Mouse (Mus musculus) intestine, embryonic 16.5 days (tissue): ENCODE measurements around the gene Camk2d. TPM values are rescaled to one million over a fixed set of nuclear protein-coding genes. Genes with fewer than 3 reads are reported as not detected.

Experiments used
- ATAC-seq: fragments of 200-750 bp; cut with Nextera tagmentation; 2 replicates; pipeline ENCODE4 v1.8.0; 2017; ENCODE audit warnings: moderate TSS enrichment, moderate library complexity
- H3K27ac ChIP-seq: fragments of 300-500 bp; sonication (generic); 2 replicates; pipeline ENCODE4 v1.5.1; 2014; ENCODE audit warnings: mild to moderate bottlenecking, low read length
- H3K27me3 ChIP-seq: fragments of 300-500 bp; sonication (generic); replicated peaks from 2 replicates; pipeline ENCODE4 v1.6.1; 2014; ENCODE audit warnings: low read length, control low read depth, mixed read lengths; ENCODE audit not compliant: control insufficient read depth, insufficient read depth
- H3K36me3 ChIP-seq: fragments of 300-500 bp; sonication (generic); 2 replicates; pipeline ENCODE4 v1.6.1; 2014; ENCODE audit warnings: low read length, control low read depth; ENCODE audit not compliant: control insufficient read depth, insufficient read depth
- H3K4me1 ChIP-seq: fragments of 300-500 bp; sonication (generic); 2 replicates; pipeline ENCODE4 v1.6.1; 2014; ENCODE audit warnings: low read length, control low read depth, mixed read lengths; ENCODE audit not compliant: control insufficient read depth, insufficient read depth
- H3K4me2 ChIP-seq: fragments of 300-500 bp; sonication (generic); 2 replicates; pipeline ENCODE4 v1.6.1; 2014; ENCODE audit warnings: low read depth, low read length, control low read depth
- H3K4me3 ChIP-seq: fragments of 300-500 bp; sonication (generic); 2 replicates; pipeline ENCODE4 v1.5.1; 2014; ENCODE audit warnings: mild to moderate bottlenecking, low read length
- H3K9ac ChIP-seq: fragments of 300-500 bp; sonication (generic); 2 replicates; pipeline ENCODE4 v1.6.1; 2014; ENCODE audit warnings: low read depth, low read length
- H3K9me3 ChIP-seq: fragments of 300-500 bp; sonication (generic); 2 replicates; pipeline ENCODE4 v1.6.1; 2016; ENCODE audit warnings: low read length, control low read depth; ENCODE audit not compliant: control insufficient read depth
- WGBS: fragments of 180-500 bp; shearing (Covaris S2); extraction: QIAGEN DNeasy Blood & Tissue Kit; methylation state at CpG from one replicate; pipeline ENCODE4 v1.1.7; 2014; 5-methylcytosine and 5-hydroxymethylcytosine counted together
- polyA plus RNA-seq: library from polyadenylated mRNA; unstranded; fragments of >200 nt; fragmentation: Nextera tagmentation; extraction: Ambion mirVana; gene quantifications from 2 replicates; pipeline ENCODE4 v1.2.1, GENCODE M21; 2015

The Camk2d gene
- polyA plus RNA-seq, 1 experiment from 2014 or later, result 37.6 TPM

DNA sequence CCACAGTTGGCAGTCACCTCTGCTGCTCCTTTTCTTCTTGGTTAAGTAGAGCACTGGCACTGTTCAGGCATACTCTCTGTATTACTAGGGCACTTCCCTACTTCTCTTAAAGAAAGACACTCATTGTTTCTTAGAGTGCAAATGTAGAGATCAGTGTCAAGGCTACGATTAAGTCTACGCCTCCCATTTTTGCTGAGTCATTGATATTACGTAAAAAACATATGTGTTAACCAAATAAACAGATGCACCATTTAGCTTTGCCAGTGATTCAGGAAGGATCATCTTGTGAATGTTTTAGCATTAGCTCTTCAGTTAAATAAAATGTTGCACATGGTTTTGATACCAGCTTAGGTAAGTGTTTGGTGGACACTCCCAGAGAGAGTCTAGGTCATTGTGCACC lies 215.5 kb downstream of the Camk2d start:
- no peak overlapping the region for H3K4me3 ChIP-seq
- no peaks in the 10 kb centered on the region for H3K36me3 ChIP-seq
- H3K9ac ChIP-seq, result no peak overlapping the region
- WGBS, result 89% methylated on average over 3 of the region's 3 CpGs
- no peak overlapping the region for H3K27ac ChIP-seq
- no peaks in the 10 kb centered on the region for H3K4me1 ChIP-seq
- ATAC-seq, result no peak
- no peaks in the 10 kb centered on the region for H3K9me3 ChIP-seq
- H3K4me2 ChIP-seq, result no peak overlapping the region
- H3K27me3 ChIP-seq, result no peaks in the 10 kb centered on the region

DNA sequence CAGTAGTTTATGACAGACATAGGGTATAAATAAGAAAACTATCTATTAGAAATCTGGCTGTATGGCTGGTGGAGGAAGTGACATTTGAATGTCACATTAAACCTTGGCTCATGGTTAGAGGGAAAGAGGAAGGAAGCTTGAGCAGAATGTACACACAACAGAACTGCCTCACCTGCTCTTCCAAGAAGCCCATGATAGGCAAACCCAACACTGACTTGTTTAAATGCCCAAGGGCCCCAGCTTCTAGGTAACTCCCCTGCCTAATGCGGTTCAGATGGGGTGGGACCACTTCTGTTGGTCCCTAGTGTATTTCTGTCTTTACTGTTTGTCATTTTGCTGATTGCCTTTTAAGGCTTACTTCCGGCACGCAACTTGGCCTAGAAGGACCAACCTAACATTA lies 226.3 kb downstream of the Camk2d start:
- Histone ChIP-seq H3K9me3 (no peaks in the 10 kb centered on the region), H3K27me3 (no peaks in the 10 kb centered on the region), H3K27ac (no peak overlapping the region), H3K36me3 (no peaks in the 10 kb centered on the region), H3K4me2 (no peak overlapping the region), H3K9ac (no peak overlapping the region), H3K4me1 (no peaks in the 10 kb centered on the region), H3K4me3 (no peak overlapping the region)
- 92% methylated on average over 3 of the region's 3 CpGs for WGBS
- ATAC-seq, result no peak

DNA sequence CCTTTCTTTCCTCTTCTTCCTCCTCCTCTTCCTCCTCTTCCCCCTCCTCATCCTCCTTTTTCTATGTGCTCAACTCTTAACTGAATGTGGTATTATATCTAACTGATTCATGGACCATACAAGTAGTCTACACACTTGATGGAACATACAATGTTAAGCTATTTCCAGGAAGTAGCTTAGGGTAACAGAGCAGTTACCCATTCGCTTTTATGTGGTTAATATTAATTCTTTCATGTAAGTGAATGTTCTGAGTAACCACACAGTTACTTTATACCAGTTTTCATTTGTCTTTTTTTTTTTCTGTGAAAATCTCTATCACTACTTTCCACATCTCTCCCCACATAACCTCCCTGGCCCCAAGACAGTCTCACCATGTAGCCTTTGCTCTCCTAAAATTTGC lies 228.8 kb downstream of the Camk2d start:
- Histone ChIP-seq H3K27me3 (no peaks in the 10 kb centered on the region), H3K4me3 (no peak overlapping the region), H3K4me1 (no peaks in the 10 kb centered on the region), H3K4me2 (no peak overlapping the region), H3K36me3 (no peaks in the 10 kb centered on the region), H3K27ac (no peak overlapping the region), H3K9me3 (no peaks in the 10 kb centered on the region), H3K9ac (no peak overlapping the region)
- WGBS, result 86% methylated on average over 1 of the region's 1 CpGs
- no peak for ATAC-seq

DNA sequence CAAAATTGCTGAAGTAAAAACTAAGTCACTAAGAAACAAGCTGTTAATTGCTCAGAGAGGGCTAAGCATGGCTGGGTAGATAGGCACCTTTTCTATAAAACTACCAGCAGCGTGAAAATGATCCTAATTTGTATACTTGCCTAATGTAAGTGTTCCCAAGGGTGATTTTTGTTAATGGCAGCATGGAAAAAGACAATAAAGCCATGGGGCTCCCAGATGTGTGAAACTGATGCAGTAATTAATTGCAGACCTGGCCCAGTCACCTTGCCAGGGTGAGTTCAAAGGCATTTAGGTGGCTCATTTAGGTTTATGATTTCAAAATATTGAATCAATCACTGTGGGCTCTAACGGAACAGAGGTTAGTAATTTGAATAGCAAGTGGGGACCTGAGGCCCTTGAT lies 230.1 kb downstream of the Camk2d start:
- H3K36me3 ChIP-seq, result no peaks in the 10 kb centered on the region
- no peak overlapping the region for H3K4me2 ChIP-seq
- no peak for ATAC-seq
- no peak overlapping the region for H3K27ac ChIP-seq
- no peak overlapping the region for H3K4me3 ChIP-seq
- H3K27me3 ChIP-seq, result no peaks in the 10 kb centered on the region
- no peaks in the 10 kb centered on the region for H3K4me1 ChIP-seq
- 75% methylated on average over 2 of the region's 2 CpGs for WGBS
- H3K9me3 ChIP-seq, result no peaks in the 10 kb centered on the region
- H3K9ac ChIP-seq, result no peak overlapping the region

DNA sequence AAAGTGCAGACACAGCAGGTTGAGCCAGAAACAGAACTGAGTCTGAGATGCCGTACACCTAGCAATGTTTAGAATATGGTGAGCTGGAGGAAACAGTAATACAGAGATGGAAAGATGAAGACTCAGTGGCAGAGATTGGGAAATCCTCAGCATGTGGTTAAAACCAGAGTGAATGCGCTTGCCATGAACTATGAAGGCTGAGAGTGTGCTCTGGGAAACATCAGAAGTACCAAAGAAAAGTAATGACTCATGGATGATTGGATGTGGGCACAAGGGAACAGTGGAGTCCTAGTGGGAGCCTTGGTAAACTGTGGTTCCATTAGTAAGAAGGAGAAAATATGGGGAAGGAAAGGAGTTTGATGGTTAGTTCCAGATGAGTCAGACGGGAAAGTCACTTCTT lies 231.8 kb downstream of the Camk2d start:
- WGBS, result 88% methylated on average over 3 of the region's 3 CpGs
- Histone ChIP-seq H3K4me3 (no peak overlapping the region), H3K27ac (no peak overlapping the region), H3K27me3 (no peaks in the 10 kb centered on the region), H3K9me3 (no peaks in the 10 kb centered on the region), H3K36me3 (no peaks in the 10 kb centered on the region), H3K4me1 (no peaks in the 10 kb centered on the region), H3K4me2 (no peak overlapping the region), H3K9ac (no peak overlapping the region)
- no peak for ATAC-seq

DNA sequence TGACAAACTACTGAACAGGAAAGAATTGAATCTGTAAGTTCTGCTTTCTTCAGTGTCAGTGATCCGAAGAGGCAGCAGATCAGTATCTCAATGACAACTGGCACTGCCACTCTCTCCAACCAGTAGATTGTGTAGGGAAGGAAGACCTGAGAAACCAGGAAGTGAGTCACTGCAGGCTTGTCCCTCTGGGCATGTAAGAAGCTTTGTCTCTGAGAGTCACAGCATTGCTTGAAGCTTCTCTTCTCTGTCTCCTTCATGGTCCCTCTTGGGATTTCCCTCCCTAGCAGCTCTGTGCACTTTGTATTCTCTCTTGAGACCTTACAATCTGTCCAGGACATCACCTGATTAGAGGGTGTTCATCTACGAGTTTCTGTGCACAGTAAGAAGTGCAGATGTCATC lies 233.7 kb downstream of the Camk2d start:
- Histone ChIP-seq H3K27ac (no peak overlapping the region), H3K36me3 (no peaks in the 10 kb centered on the region), H3K27me3 (no peaks in the 10 kb centered on the region), H3K9ac (no peak overlapping the region), H3K9me3 (no peaks in the 10 kb centered on the region), H3K4me2 (no peak overlapping the region), H3K4me1 (no peaks in the 10 kb centered on the region), H3K4me3 (no peak overlapping the region)
- 72% methylated on average over 2 of the region's 2 CpGs for WGBS
- ATAC-seq, result no peak

DNA sequence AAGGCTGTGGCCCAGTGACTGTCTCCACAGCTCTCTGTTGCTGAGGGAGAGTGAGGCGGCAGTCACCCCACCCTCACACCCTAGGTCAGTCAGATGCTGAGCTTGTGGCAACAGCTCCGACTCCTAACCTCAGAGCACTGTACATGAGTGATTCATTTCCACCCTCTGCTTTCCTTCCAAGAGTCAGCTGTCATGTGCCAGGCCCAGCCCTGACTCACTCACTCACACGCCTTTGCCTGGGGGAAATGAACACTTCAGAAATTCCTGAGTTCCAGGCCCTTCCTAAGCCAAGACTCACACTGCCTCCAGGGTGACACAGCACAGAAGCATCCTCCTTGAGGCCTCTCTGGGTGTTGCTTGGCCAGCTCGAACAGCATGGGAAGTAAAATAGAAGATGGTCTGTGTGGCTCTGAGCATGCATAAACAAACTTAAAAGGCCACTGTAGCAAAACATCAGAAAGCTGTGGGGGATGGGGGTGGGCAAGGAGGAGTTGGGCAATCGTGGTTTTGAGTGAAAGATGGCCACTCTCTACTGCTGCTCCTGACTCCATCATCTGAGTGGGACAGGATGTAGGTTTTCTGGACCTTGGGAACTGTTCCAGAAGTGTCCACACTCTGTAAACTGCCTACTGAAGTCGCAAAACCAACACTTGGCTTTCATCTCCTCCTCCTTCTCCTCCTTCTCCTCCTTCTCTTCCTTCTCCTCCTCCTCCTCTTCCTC lies 235.5 kb downstream of the Camk2d start:
- H3K9ac ChIP-seq, result no peak overlapping the region
- H3K36me3 ChIP-seq, result no peaks in the 10 kb centered on the region
- WGBS, result 48% methylated on average over 6 of the region's 6 CpGs
- H3K4me2 ChIP-seq, result no peak overlapping the region
- ATAC-seq, result peak; percentile 81
- H3K9me3 ChIP-seq, result no peaks in the 10 kb centered on the region
- H3K27ac ChIP-seq, result no peak overlapping the region
- no peak overlapping the region for H3K4me3 ChIP-seq
- no peaks in the 10 kb centered on the region for H3K27me3 ChIP-seq
- no peaks in the 10 kb centered on the region for H3K4me1 ChIP-seq

DNA sequence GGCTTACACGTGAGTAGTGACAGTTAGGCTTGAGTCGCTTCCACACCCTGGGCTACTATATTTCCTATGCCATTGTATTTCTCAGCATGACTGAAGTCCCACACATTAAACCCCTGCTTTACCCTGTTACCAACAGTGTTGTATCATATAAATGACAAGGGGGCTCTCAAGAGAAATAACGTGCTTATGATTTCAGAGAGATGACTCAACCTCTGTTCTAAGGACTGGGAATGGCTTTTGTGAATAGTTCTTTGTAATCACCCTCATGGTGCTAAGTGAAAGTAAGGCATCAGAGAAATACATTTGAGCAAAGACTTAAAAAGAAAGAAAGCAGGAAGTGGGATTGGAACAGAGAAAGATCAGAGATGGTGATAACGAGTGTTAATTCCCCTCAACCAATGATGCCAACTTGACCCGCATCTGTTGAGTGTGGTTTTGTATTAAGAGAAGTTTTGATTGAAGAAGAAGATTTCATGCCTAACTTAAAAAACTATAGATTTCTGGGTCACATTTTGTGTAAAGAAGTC lies 238.6 kb downstream of the Camk2d start:
- no peak overlapping the region for H3K4me2 ChIP-seq
- no peaks in the 10 kb centered on the region for H3K27me3 ChIP-seq
- H3K9me3 ChIP-seq, result no peaks in the 10 kb centered on the region
- H3K4me3 ChIP-seq, result no peak overlapping the region
- no peaks in the 10 kb centered on the region for H3K36me3 ChIP-seq
- 87% methylated on average over 5 of the region's 5 CpGs for WGBS
- no peak overlapping the region for H3K27ac ChIP-seq
- no peaks in the 10 kb centered on the region for H3K4me1 ChIP-seq
- H3K9ac ChIP-seq, result no peak overlapping the region
- no peak for ATAC-seq

DNA sequence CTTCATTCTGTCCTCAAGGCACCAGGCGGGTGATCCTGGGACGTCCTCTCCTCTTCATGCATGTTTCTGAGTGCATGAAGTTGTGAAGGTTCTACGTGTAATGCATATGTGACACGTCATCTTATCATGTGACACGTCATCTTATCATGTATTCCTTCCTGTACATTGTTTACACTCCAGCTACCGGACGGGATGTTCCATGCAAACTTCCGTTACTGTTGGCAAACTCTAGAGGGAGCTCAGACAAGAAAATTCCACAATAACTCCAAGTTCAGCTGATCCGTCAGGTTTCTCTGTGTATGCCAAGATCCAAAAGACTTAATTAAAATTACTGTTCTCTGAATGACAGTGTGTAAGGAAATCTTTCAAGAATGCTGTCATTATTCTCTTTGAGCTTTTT lies 246.7 kb downstream of the Camk2d start:
- H3K36me3 ChIP-seq, result no peaks in the 10 kb centered on the region
- H3K27ac ChIP-seq, result no peak overlapping the region
- H3K27me3 ChIP-seq, result no peaks in the 10 kb centered on the region
- no peaks in the 10 kb centered on the region for H3K9me3 ChIP-seq
- H3K4me2 ChIP-seq, result no peak overlapping the region
- ATAC-seq, result no peak
- WGBS, result 81% methylated on average over 9 of the region's 9 CpGs
- no peak overlapping the region for H3K9ac ChIP-seq
- H3K4me1 ChIP-seq, result no peaks in the 10 kb centered on the region
- H3K4me3 ChIP-seq, result no peak overlapping the region

DNA sequence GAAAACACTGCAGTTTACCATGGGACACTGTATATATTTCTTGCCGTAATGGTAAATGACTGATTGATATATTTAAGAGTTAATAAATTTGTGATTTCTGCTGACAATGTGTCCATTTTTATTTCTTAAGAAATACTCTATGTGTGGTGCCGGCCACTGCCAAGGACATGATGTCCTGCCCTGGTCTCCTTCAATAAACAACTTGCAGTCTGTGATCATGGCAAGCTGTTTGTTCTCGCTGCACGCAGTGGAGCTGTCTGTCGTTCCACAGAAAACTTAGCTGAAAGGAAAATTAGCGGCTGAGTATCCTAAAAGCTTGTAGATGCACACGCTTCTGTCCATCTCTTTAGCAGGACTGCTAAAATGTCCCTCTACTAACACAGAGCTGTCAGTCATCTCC lies 248.7 kb downstream of the Camk2d start:
- Histone ChIP-seq H3K4me1 (no peaks in the 10 kb centered on the region), H3K36me3 (no peaks in the 10 kb centered on the region), H3K9me3 (no peaks in the 10 kb centered on the region), H3K27ac (no peak overlapping the region), H3K27me3 (no peaks in the 10 kb centered on the region), H3K4me3 (no peak overlapping the region), H3K4me2 (no peak overlapping the region), H3K9ac (no peak overlapping the region)
- no peak for ATAC-seq
- 91% methylated on average over 7 of the region's 7 CpGs for WGBS
